In genomic region chr8:122190349-122191053, GRCm38 (mm10) we compare ENCODE assay signal across 9 mouse cellular contexts.
DNase-seq lines count a peak whose midpoint lies in the region; TF ChIP-seq lines count a peak whose summit lies in the region.
"Had no signal": no experiment of that assay in that cellular context is flagged by ENCODE, and none has a peak within 500 bp of the region (broad histone marks: within the 10 kb centered on the region; RNA-seq: fewer than 3 reads in every experiment).

No protein-coding gene starts in this region.

- intact Hi-C loops in gastrocnemius, adult 2 months (cut with DNase I) = no loop called here
- intact Hi-C loops in gastrocnemius, postnatal 14 days (cut with DNase I; ENCODE audit: low total_unique reads) = no loop called here

- H3K36me3 ChIP-seq in heart, embryonic 10.5 days = no peaks in the 10 kb centered on the region
- H3K36me3 ChIP-seq in limb, embryonic 10.5 days = no peaks in the 10 kb centered on the region
- H3K36me3 ChIP-seq: G1E had no signal

- H3K4me3 ChIP-seq in gastrocnemius, adult 2 months = 0 out of 2 replicates have a peak overlapping the region, but pooled peaks have one; percentile 21
- H3K4me3 ChIP-seq in heart, embryonic 10.5 days = no peak overlapping the region
- H3K4me3 ChIP-seq in limb, embryonic 10.5 days = no peak overlapping the region

- peak; percentile 58 for DNase-seq in gastrocnemius, adult 2 months
- no peak for DNase-seq in gastrocnemius, postnatal 14 days
- DNase-seq in Muller cell, postnatal 12 days (ENCODE audit: inconsistent ontology term) = peak; percentile 63
- DNase-seq in heart, embryonic 10.5 days (ENCODE audit: low spot score) = no peak
- peak; percentile 45 for DNase-seq in limb, embryonic 10.5 days (ENCODE audit: low spot score)
- DNase-seq in spleen, adult 18-20 months = no peak
- no peak for DNase-seq in ovary, adult 18-20 months (ENCODE audit: low spot score)
- DNase-seq in ovary, postnatal 14 days (ENCODE audit: low spot score) = no peak

- no peaks in the 10 kb centered on the region for H3K9me3 ChIP-seq in heart, embryonic 10.5 days
- no peaks in the 10 kb centered on the region for H3K9me3 ChIP-seq in limb, embryonic 10.5 days (replicated peaks)

- TF ChIP-seq CTCF in gastrocnemius, adult 2 months (IDR thresholded peaks at IDR 0.05) = no peak

- H3K27me3 ChIP-seq in heart, embryonic 10.5 days (ENCODE audit: insufficient read depth, poor library complexity, severe bottlenecking) = peaks cover 19% of the 10 kb centered on the region
- peaks cover 19% of the 10 kb centered on the region; the same call in 1 of the 2 replicates for H3K27me3 ChIP-seq in limb, embryonic 10.5 days (ENCODE audit: low read depth, poor library complexity, severe bottlenecking)

- WGBS in heart, embryonic 10.5 days = 59% methylated on average over 16 of the region's 16 CpGs
- WGBS in limb, embryonic 10.5 days = 29% methylated on average over 16 of the region's 16 CpGs

- H3K27ac ChIP-seq in gastrocnemius, adult 2 months = peak overlapping the region; percentile 51
- H3K27ac ChIP-seq in heart, embryonic 10.5 days = peak overlapping the region; percentile 12; the same call in 1 of the 2 replicates
- H3K27ac ChIP-seq in limb, embryonic 10.5 days = peak overlapping the region; percentile 63

- peaks cover 50% of the 10 kb centered on the region for H3K4me1 ChIP-seq in heart, embryonic 10.5 days
- H3K4me1 ChIP-seq in limb, embryonic 10.5 days = peaks cover 42% of the 10 kb centered on the region

Comparison
In these comparisons a context has a peak if more than half of its experiments do, and no peak if none do; other contexts are left out.
1. DNase-seq: peak in gastrocnemius, adult 2 months (single experiment), Muller cell, postnatal 12 days (single experiment) and limb, embryonic 10.5 days (single experiment); none in gastrocnemius, postnatal 14 days (single experiment), heart, embryonic 10.5 days (single experiment), spleen, adult 18-20 months (0 of 2), ovary, adult 18-20 months (single experiment) and ovary, postnatal 14 days (single experiment).
2. H3K27ac ChIP-seq: peak in every context shown above with its lines; median percentile 63 in limb, embryonic 10.5 days; 51 in gastrocnemius, adult 2 months; 12 in heart, embryonic 10.5 days.